Mouse (Mus musculus): ENCODE results near the gene Gm10477. TPM values are rescaled to one million over a fixed set of nuclear protein-coding genes. Genes with fewer than 3 reads are reported as not detected.
A peak's percentile ranks its signal among the peaks of the same experiment; 100 is the strongest.
"Not testable (repeated sequence)": the region's sequence is repeated elsewhere in the genome, so short reads cannot be mapped to it uniquely, and the experiment has no call there.

Gene Gm10477
- not detected in 2 replicates for polyA plus RNA-seq (2012; rRNA removed)

- H3K4me1 ChIP-seq (ENCODE audit: control insufficient read depth, insufficient read depth, low read length); H3K27ac ChIP-seq (ENCODE audit: insufficient read depth, low read depth, low read length); H3K36me3 ChIP-seq (ENCODE audit: control insufficient read depth, insufficient read depth, low read length); DNase-seq; H3K4me3 ChIP-seq (ENCODE audit: insufficient read depth, low read depth, low read length); H3K27me3 ChIP-seq (replicated peaks; ENCODE audit: control insufficient read depth, insufficient read depth, low read length): not testable (repeated sequence)
- WGBS, result 90% methylated on average over 6 of the region's 6 CpGs
Measured at GRCm38 (mm10) chrX:56524442-56524841, at the start of gene Gm10477. TSS of gene Gm10477 (plus strand) at chrX:56524742.

GRCm38 (mm10) chrX:56477553-56477952, 47.0 kb upstream of the Gm10477 start:
- H3K27me3 ChIP-seq (replicated peaks; ENCODE audit: control insufficient read depth, insufficient read depth, low read length), result no peaks in the 10 kb centered on the region
- H3K27ac ChIP-seq (ENCODE audit: insufficient read depth, low read depth, low read length), result no peak overlapping the region
- 87% methylated on average over 3 of the region's 3 CpGs for WGBS
- no peak overlapping the region for H3K4me3 ChIP-seq (ENCODE audit: insufficient read depth, low read depth, low read length)
- H3K4me1 ChIP-seq (ENCODE audit: control insufficient read depth, insufficient read depth, low read length), result no peaks in the 10 kb centered on the region
- H3K36me3 ChIP-seq (ENCODE audit: control insufficient read depth, insufficient read depth, low read length), result no peaks in the 10 kb centered on the region
- TF ChIP-seq POLR2A (IDR thresholded peaks at IDR 0.05; ENCODE audit: low read depth, low read length), result no peak
- no peak for TF ChIP-seq CTCF (conservative IDR thresholded peaks at IDR 0.05; ENCODE audit: insufficient read depth, insufficient read length, low read depth, low read length)
- no peak for DNase-seq

DNA sequence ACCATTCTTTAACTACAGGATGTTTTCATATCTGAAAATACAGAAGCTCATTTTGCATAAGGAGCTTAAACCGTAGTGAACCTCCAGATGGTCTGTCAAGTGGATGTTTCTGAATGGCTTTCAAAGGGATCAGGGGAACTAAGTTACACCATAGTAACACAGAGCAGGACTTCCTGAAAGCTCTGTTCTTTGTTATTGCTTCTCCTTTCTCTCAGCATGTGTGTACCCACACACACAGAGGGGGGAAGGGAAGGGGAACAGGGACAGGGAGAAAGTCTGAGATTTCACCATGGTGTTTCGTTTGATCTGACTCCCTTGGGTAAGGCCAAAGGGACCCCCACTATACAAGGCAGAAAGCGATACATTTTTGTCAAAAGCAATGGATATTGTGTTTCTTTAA, 42.6 kb upstream of the Gm10477 start:
- no peaks in the 10 kb centered on the region for H3K4me1 ChIP-seq (ENCODE audit: control insufficient read depth, insufficient read depth, low read length)
- 89% methylated on average over 3 of the region's 3 CpGs for WGBS
- no peaks in the 10 kb centered on the region for H3K27me3 ChIP-seq (replicated peaks; ENCODE audit: control insufficient read depth, insufficient read depth, low read length)
- H3K4me3 ChIP-seq (ENCODE audit: insufficient read depth, low read depth, low read length), result no peak overlapping the region
- DNase-seq, result no peak
- TF ChIP-seq POLR2A (IDR thresholded peaks at IDR 0.05; ENCODE audit: low read depth, low read length), result no peak
- no peak for TF ChIP-seq CTCF (conservative IDR thresholded peaks at IDR 0.05; ENCODE audit: insufficient read depth, insufficient read length, low read depth, low read length)
- H3K36me3 ChIP-seq (ENCODE audit: control insufficient read depth, insufficient read depth, low read length), result no peaks in the 10 kb centered on the region
- H3K27ac ChIP-seq (ENCODE audit: insufficient read depth, low read depth, low read length), result no peak overlapping the region

GRCm38 (mm10) chrX:56489758-56490157, 34.8 kb upstream of the Gm10477 start:
- no peak overlapping the region for H3K27ac ChIP-seq (ENCODE audit: insufficient read depth, low read depth, low read length)
- TF ChIP-seq CTCF (conservative IDR thresholded peaks at IDR 0.05; ENCODE audit: insufficient read depth, insufficient read length, low read depth, low read length) (peak; percentile 40), POLR2A (IDR thresholded peaks at IDR 0.05; ENCODE audit: low read depth, low read length) (no peak)
- H3K4me1 ChIP-seq (ENCODE audit: control insufficient read depth, insufficient read depth, low read length), result no peaks in the 10 kb centered on the region
- DNase-seq, result peak; percentile 74
- no peak overlapping the region for H3K4me3 ChIP-seq (ENCODE audit: insufficient read depth, low read depth, low read length)
- 0% methylated on average over 1 of the region's 1 CpGs for WGBS
- no peaks in the 10 kb centered on the region for H3K27me3 ChIP-seq (replicated peaks; ENCODE audit: control insufficient read depth, insufficient read depth, low read length)
- H3K36me3 ChIP-seq (ENCODE audit: control insufficient read depth, insufficient read depth, low read length), result no peaks in the 10 kb centered on the region

DNA sequence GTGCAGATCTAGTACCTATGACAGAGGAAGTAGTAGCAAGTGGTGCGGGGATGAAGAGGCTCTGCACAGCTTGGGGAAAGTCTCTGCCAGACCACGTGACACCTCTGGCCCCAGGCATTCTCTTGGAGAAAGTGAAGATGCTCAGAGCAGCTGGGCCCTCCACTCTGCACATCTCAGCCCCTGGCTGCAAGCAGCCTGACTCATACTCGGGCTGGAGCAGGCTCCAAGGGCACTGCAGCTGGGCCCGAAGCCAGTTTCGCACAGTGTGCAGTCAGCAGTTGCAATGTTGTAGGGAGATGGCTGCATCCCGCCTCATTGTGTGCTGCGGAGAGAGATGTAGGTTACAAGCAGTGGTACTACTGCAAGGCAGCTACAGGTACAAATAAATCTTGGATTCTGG, 27.3 kb upstream of the Gm10477 start:
- H3K4me1 ChIP-seq (ENCODE audit: control insufficient read depth, insufficient read depth, low read length), result no peaks in the 10 kb centered on the region
- H3K27me3 ChIP-seq (replicated peaks; ENCODE audit: control insufficient read depth, insufficient read depth, low read length), result no peaks in the 10 kb centered on the region
- no peak for DNase-seq
- H3K4me3 ChIP-seq (ENCODE audit: insufficient read depth, low read depth, low read length), result no peak overlapping the region
- TF ChIP-seq CTCF (conservative IDR thresholded peaks at IDR 0.05; ENCODE audit: insufficient read depth, insufficient read length, low read depth, low read length), result no peak
- TF ChIP-seq POLR2A (IDR thresholded peaks at IDR 0.05; ENCODE audit: low read depth, low read length), result no peak
- WGBS, result 81% methylated on average over 7 of the region's 7 CpGs
- H3K27ac ChIP-seq (ENCODE audit: insufficient read depth, low read depth, low read length), result no peak overlapping the region
- no peaks in the 10 kb centered on the region for H3K36me3 ChIP-seq (ENCODE audit: control insufficient read depth, insufficient read depth, low read length)

DNA sequence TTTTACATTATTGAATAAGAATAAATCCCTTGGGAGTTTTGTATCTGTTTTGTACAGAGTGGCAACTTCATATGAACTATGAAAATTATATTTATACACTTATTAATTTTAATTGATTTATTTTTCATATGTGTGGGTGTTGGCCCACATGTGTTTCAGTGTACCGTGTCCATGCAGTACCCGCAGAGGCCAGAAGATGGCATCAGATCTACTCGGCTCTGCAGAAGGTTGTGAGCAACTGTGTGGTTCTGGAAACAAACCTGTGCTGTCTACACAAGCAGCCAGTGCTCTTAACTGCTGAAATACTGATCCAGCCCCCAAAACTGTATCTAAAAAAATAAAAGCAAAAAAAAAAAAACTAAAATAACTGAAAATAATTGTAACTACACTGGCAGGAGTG, 6.7 kb downstream of the Gm10477 start:
- H3K27ac ChIP-seq (ENCODE audit: insufficient read depth, low read depth, low read length), result no peak overlapping the region
- no peaks in the 10 kb centered on the region for H3K4me1 ChIP-seq (ENCODE audit: control insufficient read depth, insufficient read depth, low read length)
- TF ChIP-seq POLR2A (IDR thresholded peaks at IDR 0.05; ENCODE audit: low read depth, low read length) (no peak), CTCF (conservative IDR thresholded peaks at IDR 0.05; ENCODE audit: insufficient read depth, insufficient read length, low read depth, low read length) (peak; percentile 68)
- no peaks in the 10 kb centered on the region for H3K27me3 ChIP-seq (replicated peaks; ENCODE audit: control insufficient read depth, insufficient read depth, low read length)
- WGBS, result 1% methylated on average over 3 of the region's 3 CpGs
- H3K4me3 ChIP-seq (ENCODE audit: insufficient read depth, low read depth, low read length), result no peak overlapping the region
- H3K36me3 ChIP-seq (ENCODE audit: control insufficient read depth, insufficient read depth, low read length), result no peaks in the 10 kb centered on the region
- DNase-seq, result peak; percentile 60

- peak; percentile 61 for TF ChIP-seq CTCF (conservative IDR thresholded peaks at IDR 0.05; ENCODE audit: insufficient read depth, insufficient read length, low read depth, low read length)
- TF ChIP-seq POLR2A (IDR thresholded peaks at IDR 0.05; ENCODE audit: low read depth, low read length), result no peak
- Histone ChIP-seq H3K4me3 (ENCODE audit: insufficient read depth, low read depth, low read length) (no peak overlapping the region), H3K4me1 (ENCODE audit: control insufficient read depth, insufficient read depth, low read length) (no peaks in the 10 kb centered on the region), H3K27ac (ENCODE audit: insufficient read depth, low read depth, low read length) (no peak overlapping the region), H3K36me3 (ENCODE audit: control insufficient read depth, insufficient read depth, low read length) (no peaks in the 10 kb centered on the region), H3K27me3 (replicated peaks; ENCODE audit: control insufficient read depth, insufficient read depth, low read length) (no peaks in the 10 kb centered on the region)
- WGBS, result 43% methylated on average over 4 of the region's 4 CpGs
- peak; percentile 33 for DNase-seq
Measured at GRCm38 (mm10) chrX:56537162-56537561, 12.6 kb downstream of the Gm10477 start.

GRCm38 (mm10) chrX:56549506-56549905, 25.0 kb downstream of the Gm10477 start, which contains the start of gene Gm648:
TSS of gene Gm648 (minus strand) at chrX:56549606.
- Histone ChIP-seq H3K4me3 (ENCODE audit: insufficient read depth, low read depth, low read length) (no peak within 1 kb of the TSS), H3K4me1 (ENCODE audit: control insufficient read depth, insufficient read depth, low read length) (no peaks in the 10 kb centered on the region), H3K36me3 (ENCODE audit: control insufficient read depth, insufficient read depth, low read length) (no peaks in the 10 kb centered on the region), H3K27ac (ENCODE audit: insufficient read depth, low read depth, low read length) (no peak within 1 kb of the TSS), H3K27me3 (replicated peaks; ENCODE audit: control insufficient read depth, insufficient read depth, low read length) (no peaks in the 10 kb centered on the region)
- TF ChIP-seq CTCF (conservative IDR thresholded peaks at IDR 0.05; ENCODE audit: insufficient read depth, insufficient read length, low read depth, low read length), result no peak
- TF ChIP-seq POLR2A (IDR thresholded peaks at IDR 0.05; ENCODE audit: low read depth, low read length), result no peak
- 89% methylated on average over 7 of the region's 7 CpGs for WGBS
- DNase-seq, result no peak
